Mouse (Mus musculus) forebrain, embryonic 11.5 days (tissue): Measurements from ENCODE around the gene Zfp853. TPM values are rescaled to one million over a fixed set of nuclear protein-coding genes. Genes with fewer than 3 reads are reported as not detected.

Source experiments
- ATAC-seq: fragments of 200-750 bp; cut with Nextera tagmentation; replicated peaks from 2 replicates; pipeline ENCODE4 v1.8.0; 2017; ENCODE audit warnings: moderate TSS enrichment; ENCODE audit not compliant: low FRiP score
- DNase-seq: peaks from one replicate; pipeline ENCODE4 v3.0.0-alpha.2; 2017; ENCODE audit warnings: low spot score
- H3K27ac ChIP-seq: fragments of 300-500 bp; sonication (generic); 2 replicates; pipeline ENCODE4 v1.5.1; 2014; ENCODE audit warnings: low read depth, low read length
- H3K27me3 ChIP-seq: fragments of 300-500 bp; sonication (generic); 2 replicates; pipeline ENCODE4 v1.6.1; 2014; ENCODE audit warnings: mild to moderate bottlenecking, low read length, mixed read lengths; ENCODE audit not compliant: control insufficient read depth, insufficient read depth
- H3K36me3 ChIP-seq: fragments of 300-500 bp; sonication (generic); 2 replicates; pipeline ENCODE4 v1.6.1; 2014; ENCODE audit warnings: mild to moderate bottlenecking, low read length, moderate library complexity, mixed read lengths; ENCODE audit not compliant: control insufficient read depth, insufficient read depth
- H3K4me1 ChIP-seq: fragments of 300-500 bp; sonication (generic); replicated peaks from 2 replicates; pipeline ENCODE4 v1.6.1; 2014; ENCODE audit warnings: low read length, mixed read lengths; ENCODE audit not compliant: control insufficient read depth, insufficient read depth
- H3K4me2 ChIP-seq: fragments of 300-500 bp; sonication (generic); 2 replicates; pipeline ENCODE4 v1.6.1; 2014; ENCODE audit warnings: low read depth, mild to moderate bottlenecking, low read length, moderate library complexity, mixed read lengths; ENCODE audit not compliant: severe bottlenecking
- H3K4me3 ChIP-seq: fragments of 300-500 bp; sonication (generic); 2 replicates; pipeline ENCODE4 v1.5.1; 2014; ENCODE audit warnings: low read depth, low read length
- H3K9ac ChIP-seq: fragments of 300-500 bp; sonication (generic); 2 replicates; pipeline ENCODE4 v1.6.1; 2014; ENCODE audit warnings: low read length
- H3K9me3 ChIP-seq: fragments of 300-500 bp; sonication (generic); 2 replicates; pipeline ENCODE4 v1.6.1; 2016; ENCODE audit warnings: low read length, mixed read lengths; ENCODE audit not compliant: control insufficient read depth
- WGBS: fragments of 180-500 bp; shearing (Covaris S2); extraction: QIAGEN DNeasy Blood & Tissue Kit; methylation state at CpG from one replicate; pipeline ENCODE4 v1.1.7; 2014; 5-methylcytosine and 5-hydroxymethylcytosine counted together
- polyA plus RNA-seq: library from polyadenylated mRNA; unstranded; fragments of >200 nt; fragmentation: Nextera tagmentation; extraction: Ambion mirVana; gene quantifications from 2 replicates; pipeline ENCODE4 v1.2.1, GENCODE M21; 2014

Zfp853 gene
- polyA plus RNA-seq, 1 experiment from 2014 or later = not detected

GRCm38 (mm10) chr5:143316605-143317287 is 23.3 kb upstream of the Zfp853 start:
- Histone ChIP-seq H3K4me1 (peaks cover 8% of the 10 kb centered on the region), H3K4me3 (no peak overlapping the region), H3K9ac (no peak overlapping the region), H3K9me3 (no peaks in the 10 kb centered on the region), H3K4me2 (no peak overlapping the region), H3K27me3 (no peaks in the 10 kb centered on the region), H3K36me3 (peaks cover 3% of the 10 kb centered on the region; the same call in 1 of the 2 replicates), H3K27ac (no peak overlapping the region)
- DNase-seq (no peak), ATAC-seq (no peak)
- 94% methylated on average over 5 of the region's 5 CpGs for whole genome bisulfite sequencing

DNA sequence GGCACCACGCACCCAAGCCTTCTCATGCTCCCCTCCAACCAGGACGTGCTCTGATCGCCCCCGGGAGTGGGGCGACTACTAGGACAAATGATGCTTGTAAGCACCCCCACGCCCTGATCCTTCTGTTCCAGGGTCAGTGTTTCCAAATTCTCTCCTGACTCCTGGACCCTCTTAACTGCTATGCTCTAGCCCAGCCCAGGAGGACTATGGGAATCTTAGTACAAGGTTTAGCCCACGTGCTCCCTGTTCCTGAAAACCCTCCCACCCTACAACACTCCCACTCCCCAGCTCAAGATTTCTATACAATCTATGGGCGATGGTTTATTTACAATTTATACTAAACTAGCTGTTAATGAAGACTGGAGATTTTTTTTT is 22.1 kb upstream of the Zfp853 start:
- Histone ChIP-seq H3K27me3 (no peaks in the 10 kb centered on the region), H3K27ac (no peak overlapping the region), H3K4me2 (peak overlapping the region; percentile 67; the same call in 1 of the 2 replicates), H3K4me3 (peak overlapping the region; percentile 85), H3K36me3 (peaks cover 10% of the 10 kb centered on the region; the same call in 1 of the 2 replicates), H3K9me3 (no peaks in the 10 kb centered on the region), H3K4me1 (peaks cover 8% of the 10 kb centered on the region), H3K9ac (peak overlapping the region; percentile 97)
- peak; percentile 47; the same call in 1 of the 2 replicates for ATAC-seq
- WGBS = 10% methylated on average over 8 of the region's 8 CpGs
- no peak for DNase-seq

- H3K9ac ChIP-seq = peak within 1 kb of the TSS; percentile 97
- peaks cover 7% of the 10 kb centered on the region; the same call in 1 of the 2 replicates for H3K36me3 ChIP-seq
- no peaks in the 10 kb centered on the region for H3K9me3 ChIP-seq
- peaks cover 8% of the 10 kb centered on the region for H3K4me1 ChIP-seq
- H3K4me2 ChIP-seq = peak within 1 kb of the TSS; percentile 67
- peak within 1 kb of the TSS; percentile 92 for H3K27ac ChIP-seq
- DNase-seq = peak; percentile 96
- WGBS = under 1% methylated on average over 91 of the region's 101 CpGs
- no peaks in the 10 kb centered on the region for H3K27me3 ChIP-seq
- ATAC-seq = peak; percentile 86
- H3K4me3 ChIP-seq = peak within 1 kb of the TSS; percentile 85
Observed at GRCm38 (mm10) chr5:143314730-143315513, 21.5 kb upstream of the Zfp853 start, which contains the start of gene E130309D02Rik. E130309D02Rik (minus strand) TSS chr5:143315360.

DNA sequence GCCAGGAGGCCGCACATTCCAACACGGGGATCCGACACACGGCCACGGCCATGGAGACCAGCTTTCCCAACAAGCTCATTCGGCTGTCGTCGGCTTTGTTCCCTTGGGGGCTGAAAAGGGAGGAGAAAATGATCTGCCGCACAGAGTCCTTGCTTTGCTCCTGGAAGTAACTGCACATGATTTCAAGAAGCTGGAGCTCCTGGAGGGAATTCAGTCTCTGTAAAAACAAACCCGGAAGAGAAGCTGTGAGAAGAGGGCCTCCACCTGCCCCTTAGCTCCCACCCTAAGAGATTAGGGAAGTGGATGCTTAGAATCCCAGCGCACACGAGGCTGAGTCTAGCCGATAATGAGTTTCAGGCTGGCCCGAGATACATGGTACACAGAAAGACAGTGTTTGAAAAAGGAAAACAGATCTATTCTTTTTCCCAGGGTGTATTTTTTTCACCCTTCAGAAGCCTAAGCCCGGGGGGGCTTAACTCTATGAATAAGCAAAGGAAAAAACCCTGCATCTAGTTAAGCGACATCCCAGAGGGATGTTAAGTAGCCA is 20.8 kb upstream of the Zfp853 start:
- H3K4me1 ChIP-seq = peaks cover 8% of the 10 kb centered on the region
- 3% methylated on average over 16 of the region's 16 CpGs for WGBS
- no peaks in the 10 kb centered on the region for H3K27me3 ChIP-seq
- H3K4me3 ChIP-seq = peak overlapping the region; percentile 85
- peak overlapping the region; percentile 92 for H3K27ac ChIP-seq
- ATAC-seq (0 out of 2 replicates have a peak, but pooled peaks have one; percentile 22), DNase-seq (peak; percentile 57)
- H3K9ac ChIP-seq = peak overlapping the region; percentile 97
- H3K9me3 ChIP-seq = no peaks in the 10 kb centered on the region
- H3K4me2 ChIP-seq = peak overlapping the region; percentile 67
- peaks cover 7% of the 10 kb centered on the region; the same call in 1 of the 2 replicates for H3K36me3 ChIP-seq

DNA sequence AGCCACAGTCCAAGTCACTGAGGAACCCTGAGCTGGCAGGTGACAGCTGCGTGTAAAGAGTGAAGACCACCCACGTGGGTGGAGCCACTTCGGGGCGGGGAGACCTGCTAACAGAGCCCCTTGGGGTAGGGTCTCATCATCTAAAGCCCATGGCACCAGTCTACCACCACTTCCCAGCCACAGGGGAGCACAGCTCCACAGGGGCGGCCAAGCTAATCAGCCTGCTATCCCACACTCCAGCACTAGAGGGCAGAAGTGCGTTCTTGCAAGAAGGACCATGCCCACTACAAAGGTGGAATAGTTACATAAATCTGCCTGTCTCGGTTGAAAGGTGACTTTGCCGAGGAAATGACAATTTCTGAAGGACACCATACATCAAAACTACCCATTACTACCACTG is 18.5 kb upstream of the Zfp853 start:
- no peak overlapping the region for H3K27ac ChIP-seq
- H3K4me2 ChIP-seq = no peak overlapping the region
- H3K9me3 ChIP-seq = no peaks in the 10 kb centered on the region
- no peaks in the 10 kb centered on the region for H3K27me3 ChIP-seq
- H3K9ac ChIP-seq = no peak overlapping the region
- no peak overlapping the region for H3K4me3 ChIP-seq
- ATAC-seq (no peak), DNase-seq (peak; percentile 90)
- peaks cover 8% of the 10 kb centered on the region for H3K4me1 ChIP-seq
- H3K36me3 ChIP-seq = peaks cover 7% of the 10 kb centered on the region
- WGBS = 68% methylated on average over 8 of the region's 8 CpGs

DNA sequence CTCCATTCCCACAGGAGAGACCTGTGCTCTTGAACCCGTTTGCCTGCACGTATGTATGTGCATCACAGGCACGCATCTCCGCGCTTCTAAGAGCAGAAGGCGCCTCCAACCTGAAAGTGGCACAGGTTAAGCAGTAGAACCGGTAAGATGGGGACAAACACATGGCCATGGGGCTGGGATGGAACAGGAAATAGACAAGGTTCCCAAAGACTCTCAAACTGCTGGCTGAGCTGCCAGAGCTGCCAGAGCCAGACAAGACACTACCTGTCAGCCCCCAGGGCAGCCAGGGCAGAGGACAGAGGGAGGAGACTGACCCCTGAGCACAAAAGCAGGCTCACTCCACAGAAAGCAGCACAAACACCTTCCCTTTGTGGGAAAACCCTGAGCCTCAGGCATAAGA is 16.5 kb upstream of the Zfp853 start:
- Histone ChIP-seq H3K4me1 (peaks cover 5% of the 10 kb centered on the region), H3K4me2 (no peak overlapping the region), H3K36me3 (peaks cover 20% of the 10 kb centered on the region), H3K27me3 (no peaks in the 10 kb centered on the region), H3K4me3 (no peak overlapping the region), H3K9me3 (no peaks in the 10 kb centered on the region), H3K27ac (no peak overlapping the region), H3K9ac (no peak overlapping the region)
- no peak for ATAC-seq
- 95% methylated on average over 7 of the region's 7 CpGs for WGBS
- no peak for DNase-seq

DNA sequence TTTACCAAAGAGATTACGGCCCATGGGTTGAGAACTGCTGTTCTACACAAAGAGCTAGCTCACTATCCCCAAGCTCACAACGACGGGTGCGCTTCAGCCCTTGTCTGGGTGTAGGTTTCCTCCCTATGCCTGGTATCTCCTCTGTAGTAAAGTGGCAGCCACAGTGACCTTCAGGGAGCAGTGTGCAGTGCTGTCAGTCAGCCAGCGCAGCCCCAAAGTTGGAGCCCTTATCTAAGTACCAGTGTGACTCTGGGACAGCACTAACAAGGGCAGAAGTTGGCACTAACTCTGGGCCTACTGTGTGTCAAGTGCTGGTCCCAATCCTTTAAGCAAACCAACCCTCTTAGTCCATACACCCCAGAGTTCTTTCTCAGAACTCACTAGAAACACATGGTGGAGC is 15.4 kb upstream of the Zfp853 start:
- H3K36me3 ChIP-seq = peaks cover 24% of the 10 kb centered on the region
- ATAC-seq = no peak
- 95% methylated on average over 5 of the region's 5 CpGs for WGBS

GRCm38 (mm10) chr5:143304251-143304650 is 10.8 kb upstream of the Zfp853 start:
- Histone ChIP-seq H3K4me3 (no peak overlapping the region), H3K27ac (no peak overlapping the region), H3K4me2 (no peak overlapping the region), H3K27me3 (no peaks in the 10 kb centered on the region), H3K36me3 (peaks cover 26% of the 10 kb centered on the region), H3K9ac (no peak overlapping the region), H3K4me1 (no peaks in the 10 kb centered on the region), H3K9me3 (no peaks in the 10 kb centered on the region)
- DNase-seq (no peak), ATAC-seq (no peak)
- 97% methylated on average over 7 of the region's 7 CpGs for WGBS

More for the DNA sequence above, 15.4 kb upstream of the Zfp853 start:
- DNase-seq = no peak
- H3K27ac ChIP-seq = no peak overlapping the region
- H3K4me1 ChIP-seq = peaks cover 4% of the 10 kb centered on the region
- H3K9ac ChIP-seq = no peak overlapping the region
- H3K4me2 ChIP-seq = no peak overlapping the region
- H3K27me3 ChIP-seq = no peaks in the 10 kb centered on the region
- no peak overlapping the region for H3K4me3 ChIP-seq
- no peaks in the 10 kb centered on the region for H3K9me3 ChIP-seq
